Mouse (Mus musculus) intestine, postnatal 0 days (tissue): ENCODE results near the gene Gpr161. TPM values are rescaled to one million over a fixed set of nuclear protein-coding genes. Genes with fewer than 3 reads are reported as not detected.
"Not testable (repeated sequence)": the region's sequence is repeated elsewhere in the genome, so short reads cannot be mapped to it uniquely, and the experiment has no call there.

Experiments used
- ATAC-seq: fragments of 200-750 bp; cut with Nextera tagmentation; 2 replicates; pipeline ENCODE4 v1.8.0; 2017; ENCODE audit warnings: mild to moderate bottlenecking, moderate TSS enrichment, moderate library complexity
- H3K27ac ChIP-seq: fragments of 300-500 bp; sonication (generic); 2 replicates; pipeline ENCODE4 v1.5.1; 2014; ENCODE audit warnings: mild to moderate bottlenecking, low read depth, low read length, moderate library complexity
- H3K27me3 ChIP-seq: fragments of 300-500 bp; sonication (generic); replicated peaks from 2 replicates; pipeline ENCODE4 v1.6.1; 2014; ENCODE audit warnings: low read length, mixed read lengths; ENCODE audit not compliant: control insufficient read depth, insufficient read depth
- H3K36me3 ChIP-seq: fragments of 300-500 bp; sonication (generic); 2 replicates; pipeline ENCODE4 v1.6.1; 2014; ENCODE audit warnings: mild to moderate bottlenecking, moderate library complexity; ENCODE audit not compliant: control insufficient read depth, insufficient read depth
- H3K4me1 ChIP-seq: fragments of 300-500 bp; sonication (generic); replicated peaks from 2 replicates; pipeline ENCODE4 v1.6.1; 2014; ENCODE audit warnings: antibody characterized with exemption, low read length, mixed read lengths; ENCODE audit not compliant: control insufficient read depth, insufficient read depth
- H3K4me2 ChIP-seq: fragments of 300-500 bp; sonication (generic); replicated peaks from 2 replicates; pipeline ENCODE4 v1.6.1; 2014; ENCODE audit warnings: low read depth, mild to moderate bottlenecking, moderate library complexity
- H3K4me3 ChIP-seq: fragments of 300-500 bp; sonication (generic); 2 replicates; pipeline ENCODE4 v1.5.1; 2014; ENCODE audit warnings: low read depth, low read length
- H3K9ac ChIP-seq: fragments of 300-500 bp; sonication (generic); 2 replicates; pipeline ENCODE4 v1.6.1; 2014; ENCODE audit warnings: mild to moderate bottlenecking, low read depth, low read length
- H3K9me3 ChIP-seq: fragments of 300-500 bp; sonication (generic); 2 replicates; pipeline ENCODE4 v1.6.1; 2016; ENCODE audit warnings: mixed run types; ENCODE audit not compliant: control insufficient read depth
- CTCF ChIP-seq: sonication (generic); IDR thresholded peaks from 2 replicates; pipeline ENCODE4 v1.5.1; 2016; ENCODE audit warnings: low read depth, mild to moderate bottlenecking, control low read depth, antibody characterized with exemption, moderate library complexity
- whole genome bisulfite sequencing: fragments of 180-500 bp; shearing (Covaris S2); extraction: QIAGEN DNeasy Blood & Tissue Kit; methylation state at CpG from one replicate; pipeline ENCODE4 v1.1.7; 2014; 5-methylcytosine and 5-hydroxymethylcytosine counted together
- polyA plus RNA-seq: library from polyadenylated mRNA; unstranded; fragments of >200 nt; fragmentation: Nextera tagmentation; extraction: Ambion mirVana; gene quantifications from 2 replicates; pipeline ENCODE4 v1.2.1, GENCODE M21; 2015

Gene Gpr161
- polyA plus RNA-seq, 1 experiment from 2014 or later = 0.35 TPM

- ATAC-seq = no peak
These were observed 25.8 kb downstream of the Gpr161 start for GRCm38 (mm10) chr1:165321393-165321861.

GRCm38 (mm10) chr1:165321891-165322290 lies 26.3 kb downstream of the Gpr161 start:
- 78% methylated on average over 7 of the region's 7 CpGs for WGBS

More at GRCm38 (mm10) chr1:165321393-165321861, 25.8 kb downstream of the Gpr161 start:
- WGBS = 74% methylated on average over 13 of the region's 13 CpGs
- Histone ChIP-seq H3K36me3 (no peaks in the 10 kb centered on the region; the same call in 1 of the 2 replicates), H3K9ac (no peak overlapping the region), H3K27ac (no peak overlapping the region), H3K9me3 (no peaks in the 10 kb centered on the region), H3K4me3 (no peak overlapping the region), H3K27me3 (no peaks in the 10 kb centered on the region), H3K4me1 (no peaks in the 10 kb centered on the region), H3K4me2 (no peak overlapping the region)
- TF ChIP-seq CTCF = no peak

GRCm38 (mm10) chr1:165322934-165323333 lies 27.3 kb downstream of the Gpr161 start:
- H3K36me3 ChIP-seq = no peaks in the 10 kb centered on the region; the same call in 1 of the 2 replicates
- ATAC-seq = no peak
- TF ChIP-seq CTCF = no peak
- no peaks in the 10 kb centered on the region for H3K27me3 ChIP-seq
- no peak overlapping the region for H3K9ac ChIP-seq
- no peak overlapping the region for H3K27ac ChIP-seq
- H3K4me1 ChIP-seq = no peaks in the 10 kb centered on the region
- H3K4me2 ChIP-seq = no peak overlapping the region
- WGBS = 60% methylated on average over 7 of the region's 7 CpGs
- H3K9me3 ChIP-seq = no peaks in the 10 kb centered on the region
- no peak overlapping the region for H3K4me3 ChIP-seq

More at GRCm38 (mm10) chr1:165321891-165322290, 26.3 kb downstream of the Gpr161 start:
- no peak for ATAC-seq
- no peak overlapping the region for H3K9ac ChIP-seq
- no peak overlapping the region for H3K4me2 ChIP-seq
- no peak overlapping the region for H3K4me3 ChIP-seq
- no peaks in the 10 kb centered on the region for H3K9me3 ChIP-seq
- H3K27ac ChIP-seq = no peak overlapping the region
- H3K27me3 ChIP-seq = no peaks in the 10 kb centered on the region
- no peak for TF ChIP-seq CTCF
- H3K36me3 ChIP-seq = no peaks in the 10 kb centered on the region; the same call in 1 of the 2 replicates
- H3K4me1 ChIP-seq = no peaks in the 10 kb centered on the region

- no peak for TF ChIP-seq CTCF
- no peaks in the 10 kb centered on the region for H3K9me3 ChIP-seq
- 0 out of 2 replicates have a peak, but pooled peaks cover 8% of the 10 kb centered on the region for H3K36me3 ChIP-seq
- H3K9ac ChIP-seq = no peak overlapping the region
- H3K27me3 ChIP-seq = no peaks in the 10 kb centered on the region
- H3K4me2 ChIP-seq = no peak overlapping the region
- WGBS = 75% methylated on average over 2 of the region's 2 CpGs
- H3K27ac ChIP-seq = no peak overlapping the region
- no peaks in the 10 kb centered on the region for H3K4me1 ChIP-seq
- ATAC-seq = no peak
- no peak overlapping the region for H3K4me3 ChIP-seq
These were observed 31.8 kb downstream of the Gpr161 start for GRCm38 (mm10) chr1:165327370-165327769.

- ATAC-seq = no peak
- Histone ChIP-seq H3K9ac (no peak overlapping the region), H3K4me3 (no peak overlapping the region), H3K4me2 (no peak overlapping the region), H3K36me3 (0 out of 2 replicates have a peak, but pooled peaks cover 8% of the 10 kb centered on the region), H3K27me3 (no peaks in the 10 kb centered on the region), H3K27ac (no peak overlapping the region), H3K4me1 (no peaks in the 10 kb centered on the region), H3K9me3 (no peaks in the 10 kb centered on the region)
- TF ChIP-seq CTCF = no peak
- WGBS = 80% methylated on average over 5 of the region's 5 CpGs
These were observed 32.2 kb downstream of the Gpr161 start for GRCm38 (mm10) chr1:165327831-165328230.

GRCm38 (mm10) chr1:165328384-165329289 lies 33.0 kb downstream of the Gpr161 start:
- not testable (repeated sequence) for H3K27me3 ChIP-seq, H3K4me2 ChIP-seq, H3K4me3 ChIP-seq, H3K9me3 ChIP-seq, H3K4me1 ChIP-seq, H3K27ac ChIP-seq, H3K36me3 ChIP-seq, H3K9ac ChIP-seq, ATAC-seq
- 94% methylated on average over 17 of the region's 17 CpGs for WGBS
